Mouse (Mus musculus) limb, embryonic 14.5 days (tissue): Measurements from ENCODE around the gene Gm32717. TPM values are rescaled to one million over a fixed set of nuclear protein-coding genes. Genes with fewer than 3 reads are reported as not detected.
A peak's percentile ranks its signal among the peaks of the same experiment; 100 is the strongest.
"Not testable (repeated sequence)": the region's sequence is repeated elsewhere in the genome, so short reads cannot be mapped to it uniquely, and the experiment has no call there.

Experiments used
- ATAC-seq: fragments of 200-750 bp; cut with Nextera tagmentation; 2 replicates; pipeline ENCODE4 v1.8.0; 2017; ENCODE audit warnings: low read depth, moderate number of reproducible peaks, moderate TSS enrichment; ENCODE audit not compliant: low FRiP score
- DNase-seq: peaks from one replicate; pipeline ENCODE4 v3.0.0-alpha.2; 2015; ENCODE audit warnings: low spot score
- H3K27ac ChIP-seq: fragments of 300-500 bp; sonication (generic); replicated peaks from 2 replicates; pipeline ENCODE4 v1.5.1; 2014; ENCODE audit warnings: low read depth, mild to moderate bottlenecking, low read length, moderate library complexity, mixed read lengths
- H3K27me3 ChIP-seq: fragments of 300-500 bp; sonication (generic); 2 replicates; pipeline ENCODE4 v1.6.1; 2014; ENCODE audit warnings: low read length, mixed read lengths; ENCODE audit not compliant: control insufficient read depth, insufficient read depth
- H3K36me3 ChIP-seq: fragments of 300-500 bp; sonication (generic); 2 replicates; pipeline ENCODE4 v1.6.1; 2014; ENCODE audit warnings: mild to moderate bottlenecking, low read length, moderate library complexity, mixed read lengths; ENCODE audit not compliant: control insufficient read depth, insufficient read depth
- H3K4me1 ChIP-seq: fragments of 300-500 bp; sonication (generic); 2 replicates; pipeline ENCODE4 v1.6.1; 2014; ENCODE audit warnings: antibody characterized with exemption, low read length, mixed read lengths; ENCODE audit not compliant: control insufficient read depth, insufficient read depth
- H3K4me2 ChIP-seq: fragments of 300-500 bp; sonication (generic); replicated peaks from 2 replicates; pipeline ENCODE4 v1.6.1; 2014; ENCODE audit warnings: low read depth, mild to moderate bottlenecking, low read length, moderate library complexity; ENCODE audit not compliant: severe bottlenecking
- H3K4me3 ChIP-seq: fragments of 300-500 bp; sonication (generic); replicated peaks from 2 replicates; pipeline ENCODE4 v1.5.1; 2014; ENCODE audit warnings: low read length
- H3K9ac ChIP-seq: fragments of 300-500 bp; sonication (generic); 2 replicates; pipeline ENCODE4 v1.6.1; 2014; ENCODE audit warnings: mild to moderate bottlenecking, low read depth, low read length, moderate library complexity; ENCODE audit not compliant: severe bottlenecking
- H3K9me3 ChIP-seq: fragments of 300-500 bp; sonication (generic); 2 replicates; pipeline ENCODE4 v1.6.1; 2016; ENCODE audit warnings: low read length; ENCODE audit not compliant: control insufficient read depth
- POLR2A ChIP-seq: fragments of 200-500 bp; IDR thresholded peaks from 2 replicates; pipeline ENCODE4 v1.8.0; 2012; ENCODE audit warnings: inconsistent platforms, mild to moderate bottlenecking, moderate library complexity, borderline replicate concordance; ENCODE audit not compliant: insufficient read depth, insufficient read length; ENCODE audit errors: extremely low read depth
- WGBS: fragments of 180-500 bp; shearing (Covaris S2); extraction: QIAGEN DNeasy Blood & Tissue Kit; methylation state at CpG from one replicate; pipeline ENCODE4 v1.1.7; 2014; 5-methylcytosine and 5-hydroxymethylcytosine counted together
- polyA plus RNA-seq, 2 experiments: library from polyadenylated mRNA; depleted of rRNA in 1 of 2; stranded (reverse) in 1 of 2; unstranded in 1 of 2; fragments of >200 nt; fragmentation: Nextera tagmentation in 1 of 2; extraction: Ambion mirVana in 1 of 2; gene quantifications; 2 replicates each; pipeline versions ENCODE4 v1.2.1 to v1.2.3; 2012 to 2014

Gene Gm32717
- polyA plus RNA-seq, 2 experiments: 0.03 TPM; not detected in 1

GRCm38 (mm10) chr10:118250852-118251295 is 10.3 kb upstream of the Gm32717 start:
- Histone ChIP-seq H3K27me3 (no peaks in the 10 kb centered on the region), H3K36me3 (no peaks in the 10 kb centered on the region), H3K4me1 (no peaks in the 10 kb centered on the region), H3K4me3 (no peak overlapping the region), H3K4me2 (no peak overlapping the region), H3K9ac (no peak overlapping the region), H3K27ac (no peak overlapping the region), H3K9me3 (no peaks in the 10 kb centered on the region)
- ATAC-seq: no peak
- no peak for TF ChIP-seq POLR2A
- peak; percentile 58 for DNase-seq
- 28% methylated on average over 10 of the region's 10 CpGs for WGBS

- not testable (repeated sequence) for H3K9ac ChIP-seq, H3K36me3 ChIP-seq, H3K27me3 ChIP-seq, H3K27ac ChIP-seq, H3K9me3 ChIP-seq, H3K4me2 ChIP-seq, ATAC-seq, H3K4me3 ChIP-seq, H3K4me1 ChIP-seq, DNase-seq
- WGBS: 83% methylated on average over 11 of the region's 11 CpGs
Measured at GRCm38 (mm10) chr10:118249006-118249595, 8.5 kb upstream of the Gm32717 start.

DNA sequence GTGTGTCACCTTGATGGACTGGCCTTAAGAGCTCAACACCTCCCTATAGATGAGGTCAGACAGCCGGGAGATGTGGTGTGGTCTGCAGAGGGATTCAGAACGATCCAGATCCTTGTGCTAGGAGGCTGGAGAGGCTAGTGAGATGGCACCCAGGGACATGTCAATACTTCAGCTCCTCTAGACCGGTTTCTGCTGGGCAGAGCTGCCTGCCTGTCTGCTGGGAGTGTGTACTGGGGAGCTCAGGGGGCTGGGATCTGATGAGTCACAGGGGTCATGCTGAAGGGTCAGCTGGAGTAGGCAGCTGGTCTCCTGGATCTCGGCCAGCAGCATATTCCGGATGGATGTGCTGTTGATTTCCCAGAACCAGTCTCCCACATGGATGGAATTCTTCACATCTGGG is 8.0 kb downstream of the Gm32717 start:
- not testable (repeated sequence) for DNase-seq, H3K27me3 ChIP-seq, H3K9ac ChIP-seq, H3K9me3 ChIP-seq, H3K27ac ChIP-seq, H3K4me1 ChIP-seq, H3K4me3 ChIP-seq, H3K36me3 ChIP-seq, ATAC-seq, H3K4me2 ChIP-seq
- no CpG with 5 or more reads among the region's 5 CpGs for WGBS

DNA sequence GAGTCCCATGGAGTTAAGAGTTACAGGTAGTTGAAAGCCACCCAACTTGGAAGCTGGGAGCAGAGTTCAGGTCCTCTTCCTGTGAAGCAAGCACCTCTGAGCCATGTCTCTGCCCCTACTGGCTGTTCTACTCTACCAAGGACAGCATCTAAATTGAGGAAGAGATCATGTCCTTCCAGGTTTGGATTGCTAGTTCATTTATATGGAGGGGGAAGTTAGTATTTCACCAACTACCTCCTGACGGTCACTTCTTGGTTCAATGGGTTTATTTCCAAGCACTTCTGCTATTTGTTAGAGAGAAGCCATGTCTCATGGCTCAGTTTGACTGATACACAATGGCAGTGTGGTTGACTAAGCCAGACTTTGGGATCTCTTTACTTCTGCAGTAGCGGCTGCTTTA is 13.0 kb downstream of the Gm32717 start:
- H3K27me3 ChIP-seq, H3K4me2 ChIP-seq, DNase-seq, H3K9ac ChIP-seq, H3K27ac ChIP-seq, H3K9me3 ChIP-seq, ATAC-seq, H3K4me3 ChIP-seq, H3K36me3 ChIP-seq, H3K4me1 ChIP-seq: not testable (repeated sequence)
- no CpG with 5 or more reads among the region's 2 CpGs for WGBS

- DNase-seq, H3K4me3 ChIP-seq, H3K4me1 ChIP-seq, H3K27me3 ChIP-seq, H3K27ac ChIP-seq, H3K4me2 ChIP-seq, H3K9me3 ChIP-seq, H3K9ac ChIP-seq, H3K36me3 ChIP-seq: not testable (repeated sequence)
- 75% methylated on average over 2 of the region's 4 CpGs for WGBS
- peak; percentile 53; the same call in 1 of the 2 replicates for ATAC-seq
Measured at GRCm38 (mm10) chr10:118215719-118216393, 24.7 kb downstream of the Gm32717 start.

DNA sequence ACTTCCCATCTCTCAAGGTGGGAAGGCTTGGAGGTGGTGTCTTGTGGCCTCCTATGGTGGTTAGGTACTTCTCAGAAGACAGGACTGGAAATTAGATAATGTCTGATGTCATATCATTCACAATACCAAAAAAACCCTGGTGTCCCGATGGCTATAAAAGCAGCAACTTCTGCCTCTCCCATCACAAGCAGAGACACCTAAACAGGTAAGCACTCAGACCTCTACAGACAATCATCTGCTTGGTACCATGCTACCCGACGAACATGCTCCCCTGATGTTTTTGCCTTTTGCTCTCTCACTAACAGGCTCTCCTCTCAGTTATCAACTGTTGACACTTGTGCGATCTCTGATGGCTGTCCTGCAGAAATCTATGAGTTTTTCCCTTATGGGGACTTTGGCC is 35.9 kb downstream of the Gm32717 start, which contains the start of gene Il22:
Il22 (plus strand) TSS at position 301 of the 400 bp plus-strand sequence.
- no peaks in the 10 kb centered on the region for H3K4me1 ChIP-seq
- H3K4me2 ChIP-seq: no peak within 1 kb of the TSS
- H3K9me3 ChIP-seq: no peaks in the 10 kb centered on the region
- H3K27me3 ChIP-seq: no peaks in the 10 kb centered on the region
- no peak within 1 kb of the TSS for H3K4me3 ChIP-seq
- H3K9ac ChIP-seq: no peak within 1 kb of the TSS
- no peaks in the 10 kb centered on the region for H3K36me3 ChIP-seq
- H3K27ac ChIP-seq: no peak within 1 kb of the TSS
- 90% methylated on average over 4 of the region's 4 CpGs for WGBS
- TF ChIP-seq POLR2A: no peak
- no peak for ATAC-seq
- no peak for DNase-seq

DNA sequence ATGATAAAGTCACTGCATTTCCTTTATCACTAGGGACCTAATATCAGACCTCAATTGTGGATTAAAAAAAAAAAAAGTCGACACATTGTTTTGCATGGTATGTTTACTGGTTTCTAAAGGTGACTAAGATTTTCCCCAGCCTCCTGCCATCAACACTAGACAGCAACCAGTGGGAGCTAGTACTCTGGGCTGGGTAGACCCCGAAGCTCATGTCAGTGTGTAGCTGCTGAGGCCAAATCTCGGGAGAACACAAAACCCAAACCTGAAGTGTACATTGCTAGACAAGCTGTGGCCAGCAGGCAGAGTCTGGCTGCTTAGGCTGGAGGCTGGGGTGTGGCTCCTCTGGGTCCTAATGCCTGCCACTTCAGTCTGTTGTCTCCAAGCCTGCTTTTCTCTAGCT is 45.4 kb downstream of the Gm32717 start:
- 30% methylated on average over 3 of the region's 3 CpGs for WGBS
- not testable (repeated sequence) for H3K4me2 ChIP-seq

More for the DNA sequence above, 45.4 kb downstream of the Gm32717 start:
- H3K27me3 ChIP-seq, H3K27ac ChIP-seq, H3K4me1 ChIP-seq, H3K9ac ChIP-seq, DNase-seq, H3K9me3 ChIP-seq, H3K36me3 ChIP-seq, ATAC-seq, H3K4me3 ChIP-seq: not testable (repeated sequence)
